Mouse (Mus musculus) spleen, postnatal 0 days (tissue): ENCODE measurements around the gene Cartpt. TPM values are rescaled to one million over a fixed set of nuclear protein-coding genes. Genes with fewer than 3 reads are reported as not detected.

Experiments used
- polyA plus RNA-seq: library from polyadenylated mRNA; unstranded; fragments of >200 nt; fragmentation: Nextera tagmentation; extraction: Ambion mirVana; gene quantifications from 2 replicates; pipeline ENCODE4 v1.2.1, GENCODE M21; 2015

The Cartpt gene
- polyA plus RNA-seq, result not detected in 2 replicates

DNA sequence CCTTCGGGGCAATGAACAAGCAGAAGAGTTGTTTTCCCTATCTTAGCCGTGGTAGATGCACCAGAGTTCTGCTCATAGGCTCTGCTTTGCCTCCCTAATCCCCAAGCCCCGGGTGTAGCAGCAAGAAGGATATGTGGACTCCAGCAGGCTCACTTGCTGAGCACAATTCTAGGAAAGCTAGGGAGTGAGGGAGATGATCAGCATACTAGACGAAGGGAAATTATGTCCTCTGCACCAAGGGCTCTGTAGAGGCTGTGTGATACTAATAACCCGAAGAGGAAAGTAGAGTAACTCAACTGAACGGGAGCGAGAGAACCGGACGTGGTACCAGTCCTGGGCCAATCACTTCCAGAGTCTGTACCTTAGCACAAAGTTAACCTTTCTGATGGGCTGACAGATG lies at the start of gene Cartpt:
Gene Cartpt, minus strand, starts transcription at position 127 of the 400 bp plus-strand sequence.

Other genes starting within 250 kb of the Cartpt start
- 7.6 and 8.2 TPM in 2 replicates for gene Mccc2, start 114.5 kb upstream of the Cartpt start, polyA plus RNA-seq
- gene Bdp1, start 203.0 kb upstream of the Cartpt start, polyA plus RNA-seq, result 21.0 and 23.2 TPM in 2 replicates
- gene Serf1, start 206.9 kb upstream of the Cartpt start, polyA plus RNA-seq, result 31.5 and 39.7 TPM in 2 replicates
- gene Smn1, start 223.8 kb upstream of the Cartpt start, polyA plus RNA-seq, result 30.5 and 31.6 TPM in 2 replicates